Mouse (Mus musculus): ENCODE measurements at regions not wholly inside any gene's neighbourhood (a gene's known extent, or its start where the extent isn't known, plus 50 kb on each side); places are given as distances from the start of the nearest gene placed in this dataset.

- H3K4me3 ChIP-seq (ENCODE audit: insufficient read depth in 1 of 2, low read depth in 2 of 2, low read length in 2 of 2): no peak overlapping the region
- 70% methylated on average over 4 of the region's 4 CpGs for WGBS (ENCODE audit: insufficient replicate concordance)
- H3K27me3 ChIP-seq (ENCODE audit: control insufficient read depth, insufficient read depth, low read length): no peaks in the 10 kb centered on the region
- DNase-seq (ENCODE audit: low read depth in 3 of 3, low spot score in 3 of 3): no peak
- H3K9me3 ChIP-seq (ENCODE audit: control insufficient read depth, low read length): no peaks in the 10 kb centered on the region
- no peaks in the 10 kb centered on the region for H3K4me1 ChIP-seq (replicated peaks; ENCODE audit: control insufficient read depth in 2 of 2, insufficient read depth in 2 of 2, low read length in 1 of 2)
- H3K36me3 ChIP-seq (replicated peaks; ENCODE audit: control insufficient read depth, insufficient read depth, low read depth): no peaks in the 10 kb centered on the region
- H3K27ac ChIP-seq: no peak overlapping the region
- TF ChIP-seq CTCF (IDR thresholded peaks at IDR 0.05; ENCODE audit: low read depth) (no peak), EP300 (IDR thresholded peaks at IDR 0.05; ENCODE audit: low read depth) (no peak)
- ATAC-seq (ENCODE audit: insufficient read depth): no peak
- no peak overlapping the region for H3K9ac ChIP-seq (replicated peaks)
- no peak overlapping the region for H3K4me2 ChIP-seq (ENCODE audit: low read depth)
Observed at GRCm38 (mm10) chr2:57565258-57565657, 327.8 kb downstream of the Gpd2 start.

DNA sequence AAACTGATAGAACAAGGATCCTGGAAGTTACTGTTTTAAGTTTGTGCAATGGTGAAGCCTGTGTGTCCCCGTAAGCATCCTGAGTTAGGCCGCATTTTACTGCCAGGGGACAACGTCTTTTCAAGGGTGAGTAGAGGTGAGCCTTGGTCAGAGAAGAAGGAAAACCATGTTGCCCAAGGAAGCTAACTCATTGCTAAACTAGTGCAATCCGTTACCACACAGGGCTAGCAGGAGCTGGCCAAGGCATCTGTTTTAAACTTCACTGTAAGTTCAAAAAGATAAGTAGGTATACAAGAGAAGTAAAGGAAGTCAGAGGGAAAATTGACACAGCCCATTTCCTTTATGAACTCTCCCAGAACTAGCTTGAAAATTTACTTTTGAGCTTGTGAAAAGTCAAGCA lies 328.7 kb downstream of the Gpd2 start:
- Histone ChIP-seq H3K9me3 (ENCODE audit: control insufficient read depth, low read length) (no peaks in the 10 kb centered on the region), H3K4me3 (ENCODE audit: insufficient read depth in 1 of 2, low read depth in 2 of 2, low read length in 2 of 2) (no peak overlapping the region), H3K27me3 (ENCODE audit: control insufficient read depth, insufficient read depth, low read length) (no peaks in the 10 kb centered on the region), H3K36me3 (replicated peaks; ENCODE audit: control insufficient read depth, insufficient read depth, low read depth) (no peaks in the 10 kb centered on the region), H3K9ac (replicated peaks) (no peak overlapping the region), H3K4me2 (ENCODE audit: low read depth) (no peak overlapping the region), H3K4me1 (replicated peaks; ENCODE audit: control insufficient read depth in 2 of 2, insufficient read depth in 2 of 2, low read length in 1 of 2) (no peaks in the 10 kb centered on the region), H3K27ac (no peak overlapping the region)
- no peak for ATAC-seq (ENCODE audit: insufficient read depth)
- TF ChIP-seq CTCF (IDR thresholded peaks at IDR 0.05; ENCODE audit: low read depth) (no peak), EP300 (IDR thresholded peaks at IDR 0.05; ENCODE audit: low read depth) (no peak)
- 57% methylated on average over 4 of the region's 4 CpGs for WGBS (ENCODE audit: insufficient replicate concordance)
- no peak for DNase-seq (ENCODE audit: low read depth in 3 of 3, low spot score in 3 of 3)

DNA sequence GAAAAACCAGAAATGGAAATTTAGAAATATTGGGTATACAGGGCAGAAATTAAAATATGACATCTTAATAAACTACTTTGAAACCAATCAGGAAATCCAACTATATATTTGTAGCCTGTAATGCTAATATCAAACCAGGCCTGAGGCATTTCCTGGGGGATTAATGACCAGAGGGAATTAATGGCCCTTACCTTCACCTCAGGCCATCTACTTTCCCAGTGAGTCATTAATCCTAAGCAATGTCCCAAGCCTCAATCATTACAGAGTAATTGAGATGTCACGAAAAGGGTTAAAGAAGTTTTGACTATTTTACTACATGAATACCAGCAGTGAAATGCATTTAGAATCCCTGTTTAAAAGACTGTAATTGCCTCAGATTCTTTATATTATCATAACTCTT lies 329.7 kb downstream of the Gpd2 start:
- Histone ChIP-seq H3K27me3 (ENCODE audit: control insufficient read depth, insufficient read depth, low read length) (no peaks in the 10 kb centered on the region), H3K36me3 (replicated peaks; ENCODE audit: control insufficient read depth, insufficient read depth, low read depth) (no peaks in the 10 kb centered on the region), H3K9me3 (ENCODE audit: control insufficient read depth, low read length) (no peaks in the 10 kb centered on the region), H3K9ac (replicated peaks) (no peak overlapping the region), H3K4me1 (replicated peaks; ENCODE audit: control insufficient read depth in 2 of 2, insufficient read depth in 2 of 2, low read length in 1 of 2) (no peaks in the 10 kb centered on the region), H3K4me2 (ENCODE audit: low read depth) (no peak overlapping the region), H3K4me3 (ENCODE audit: insufficient read depth in 1 of 2, low read depth in 2 of 2, low read length in 2 of 2) (no peak overlapping the region), H3K27ac (no peak overlapping the region)
- TF ChIP-seq CTCF (IDR thresholded peaks at IDR 0.05; ENCODE audit: low read depth): no peak
- TF ChIP-seq EP300 (IDR thresholded peaks at IDR 0.05; ENCODE audit: low read depth): no peak
- WGBS (ENCODE audit: insufficient replicate concordance): 44% methylated on average over 1 of the region's 1 CpGs
- DNase-seq (ENCODE audit: low read depth in 3 of 3, low spot score in 3 of 3) (no peak), ATAC-seq (ENCODE audit: insufficient read depth) (no peak)

GRCm38 (mm10) chr2:57587065-57587464 lies 349.6 kb downstream of the Gpd2 start:
- WGBS (ENCODE audit: insufficient replicate concordance): 27% methylated on average over 3 of the region's 3 CpGs
- H3K27me3 ChIP-seq (ENCODE audit: control insufficient read depth, insufficient read depth, low read length): no peaks in the 10 kb centered on the region
- no peak overlapping the region for H3K9ac ChIP-seq (replicated peaks)
- no peaks in the 10 kb centered on the region for H3K36me3 ChIP-seq (replicated peaks; ENCODE audit: control insufficient read depth, insufficient read depth, low read depth)
- H3K27ac ChIP-seq: no peak overlapping the region
- H3K9me3 ChIP-seq (ENCODE audit: control insufficient read depth, low read length): no peaks in the 10 kb centered on the region
- TF ChIP-seq EP300 (IDR thresholded peaks at IDR 0.05; ENCODE audit: low read depth): no peak
- no peak for TF ChIP-seq CTCF (IDR thresholded peaks at IDR 0.05; ENCODE audit: low read depth)
- DNase-seq (ENCODE audit: low read depth in 3 of 3, low spot score in 3 of 3) (no peak), ATAC-seq (ENCODE audit: insufficient read depth) (no peak)
- H3K4me1 ChIP-seq (replicated peaks; ENCODE audit: control insufficient read depth in 2 of 2, insufficient read depth in 2 of 2, low read length in 1 of 2): no peaks in the 10 kb centered on the region
- no peak overlapping the region for H3K4me2 ChIP-seq (ENCODE audit: low read depth)
- H3K4me3 ChIP-seq (ENCODE audit: insufficient read depth in 1 of 2, low read depth in 2 of 2, low read length in 2 of 2): no peak overlapping the region

DNA sequence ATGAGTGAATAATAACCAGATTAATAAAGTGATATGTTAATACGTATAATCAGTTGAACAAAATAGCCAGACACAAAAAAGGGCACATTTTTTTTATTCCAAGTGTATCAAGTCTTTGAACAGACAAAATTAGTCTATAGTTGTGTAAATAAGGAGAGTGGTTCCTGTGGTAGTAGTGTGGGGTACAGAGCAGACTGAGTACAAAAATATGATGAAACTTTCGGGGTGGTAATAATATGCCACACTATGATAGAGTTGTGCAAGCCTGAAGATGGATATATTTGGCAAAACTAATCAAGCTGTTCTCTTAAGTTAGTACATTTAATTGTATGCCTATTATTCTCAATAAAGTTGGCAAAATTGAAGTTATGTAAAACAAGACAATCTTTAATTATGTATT lies 356.1 kb downstream of the Gpd2 start:
- DNase-seq (ENCODE audit: low read depth in 3 of 3, low spot score in 3 of 3) (no peak), ATAC-seq (ENCODE audit: insufficient read depth) (no peak)
- TF ChIP-seq CTCF (IDR thresholded peaks at IDR 0.05; ENCODE audit: low read depth): no peak
- no peak for TF ChIP-seq EP300 (IDR thresholded peaks at IDR 0.05; ENCODE audit: low read depth)
- Histone ChIP-seq H3K9ac (replicated peaks) (no peak overlapping the region), H3K9me3 (ENCODE audit: control insufficient read depth, low read length) (no peaks in the 10 kb centered on the region), H3K27ac (no peak overlapping the region), H3K36me3 (replicated peaks; ENCODE audit: control insufficient read depth, insufficient read depth, low read depth) (no peaks in the 10 kb centered on the region), H3K27me3 (ENCODE audit: control insufficient read depth, insufficient read depth, low read length) (no peaks in the 10 kb centered on the region), H3K4me3 (ENCODE audit: insufficient read depth in 1 of 2, low read depth in 2 of 2, low read length in 2 of 2) (no peak overlapping the region), H3K4me1 (replicated peaks; ENCODE audit: control insufficient read depth in 2 of 2, insufficient read depth in 2 of 2, low read length in 1 of 2) (no peaks in the 10 kb centered on the region), H3K4me2 (ENCODE audit: low read depth) (no peak overlapping the region)
- 61% methylated on average over 2 of the region's 2 CpGs for WGBS (ENCODE audit: insufficient replicate concordance)

Measured in liver, embryonic 14.5 days (tissue).